Mouse (Mus musculus) G1E (cell line): Measurements from ENCODE around the gene Baz2b.
A peak's percentile ranks its signal among the peaks of the same experiment; 100 is the strongest.

ENCODE experiments used
- CTCF ChIP-seq: IDR thresholded peaks from 2 replicates; pipeline ENCODE4 v1.5.1; 2012; ENCODE audit warnings: low read depth, low read length, inconsistent platforms, mixed read lengths
- GATA1 ChIP-seq: IDR thresholded peaks from 2 replicates; pipeline ENCODE4 v1.6.1; 2012; ENCODE audit warnings: borderline replicate concordance, low read length, inconsistent platforms, mixed read lengths
- POLR2AphosphoS5 ChIP-seq: IDR thresholded peaks from 2 replicates; pipeline ENCODE4 v1.6.1; 2012; ENCODE audit warnings: low read depth, low read length, inconsistent platforms; ENCODE audit not compliant: insufficient replicate concordance
- TAL1 ChIP-seq: conservative IDR thresholded peaks from 2 replicates; pipeline ENCODE4 v1.6.1; 2012; ENCODE audit warnings: low read depth, low read length, inconsistent platforms, mixed read lengths

DNA sequence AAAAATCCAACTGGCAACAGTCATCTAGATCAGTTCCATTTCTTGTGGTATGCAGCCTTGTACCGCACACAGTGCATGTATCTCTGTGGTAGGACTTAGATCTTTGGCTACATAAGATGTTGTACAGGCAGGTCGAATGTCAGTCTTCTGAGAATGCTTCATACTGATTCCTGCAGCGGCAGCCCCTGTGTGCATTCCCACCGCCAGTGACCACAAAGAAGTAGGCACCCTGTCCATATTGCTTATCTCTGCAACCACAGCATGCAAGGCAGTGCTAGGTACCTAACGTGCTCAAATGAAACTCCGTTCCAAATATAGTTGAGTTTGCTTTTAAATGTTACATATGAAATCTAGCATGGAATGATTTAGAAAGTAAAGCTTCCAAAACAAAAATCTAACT, 328.2 kb downstream of the Baz2b start:
- TF ChIP-seq CTCF (no peak), GATA1 (no peak), POLR2AphosphoS5 (no peak), TAL1 (peak; percentile 59)
